ENCODE assay signal across 7 mouse cellular contexts in the genomic region with DNA sequence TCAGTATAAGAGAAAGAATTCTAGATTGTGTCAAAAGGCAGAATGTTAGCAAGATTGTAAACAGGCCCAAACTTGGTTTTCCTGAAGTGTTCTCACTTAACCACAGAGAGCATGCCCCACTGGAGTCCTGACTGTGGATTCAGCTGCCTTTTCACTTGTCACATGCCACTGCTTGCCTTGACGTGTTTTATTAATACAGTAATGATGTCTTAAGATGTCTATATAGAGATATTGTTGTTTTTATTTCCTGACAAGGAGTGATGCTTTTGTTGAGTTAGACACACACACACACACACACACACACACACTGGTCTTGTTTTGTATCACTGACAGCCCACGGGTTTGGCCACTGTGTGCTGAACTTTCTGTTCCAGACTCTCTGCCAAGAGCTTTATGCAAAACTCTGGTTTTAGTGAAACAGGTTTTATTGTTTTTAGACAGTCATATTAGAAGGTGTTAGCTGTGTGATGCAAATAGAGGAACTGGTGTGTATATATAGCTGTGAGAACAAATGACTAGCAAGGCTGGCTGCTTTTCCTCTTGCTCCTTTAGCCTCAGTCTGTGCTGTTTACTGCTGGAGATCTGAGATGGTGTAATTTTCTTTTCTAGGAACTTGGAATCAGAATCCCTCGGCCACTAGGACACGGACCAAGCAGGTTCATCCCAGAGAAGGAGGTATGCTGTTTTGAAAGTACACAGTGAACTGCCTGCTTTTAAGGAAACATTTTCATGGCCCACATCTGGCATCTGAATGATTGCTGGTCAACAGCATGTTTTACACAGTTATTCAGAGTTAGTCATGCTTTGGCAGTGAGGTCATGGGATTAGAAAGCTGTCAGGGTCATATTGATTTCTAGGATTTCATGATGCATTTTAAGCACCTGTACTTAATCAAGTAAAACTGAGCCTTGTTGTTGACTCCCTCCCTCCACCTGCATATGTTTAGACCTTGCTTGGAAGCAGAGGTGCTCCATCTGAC.
DNase-seq lines count a peak whose midpoint lies in the region; ATAC-seq and TF ChIP-seq lines count a peak whose summit lies in the region.

No protein-coding gene starts in this region.

- TF ChIP-seq CTCF in lung, adult 2 months (IDR thresholded peaks at IDR 0.05; ENCODE audit: insufficient read depth, low read length): no peak

- no peak for DNase-seq in lung, adult 2 months
- DNase-seq in brain, adult 2 months (ENCODE audit: low read depth, low spot score): peak; percentile 66
- DNase-seq in heart, adult 18-20 months: peak; percentile 84
- peak; percentile 46 for DNase-seq in limb, embryonic 14.5 days (ENCODE audit: low spot score)
- peak; percentile 65 for DNase-seq in testis, postnatal 14 days (ENCODE audit: low spot score)
- no peak for DNase-seq in T-cell, adult 2 months (ENCODE audit: low spot score)

- no peak overlapping the region for H3K4me2 ChIP-seq in lung, embryonic 15.5 days
- no peak overlapping the region for H3K4me2 ChIP-seq in limb, embryonic 14.5 days (replicated peaks; ENCODE audit: low read depth, low read length, severe bottlenecking)

- no peaks in the 10 kb centered on the region for H3K27me3 ChIP-seq in lung, embryonic 15.5 days
- no peaks in the 10 kb centered on the region for H3K27me3 ChIP-seq in limb, embryonic 14.5 days (ENCODE audit: control insufficient read depth, insufficient read depth, low read length)

- H3K9me3 ChIP-seq in lung, embryonic 15.5 days: no peaks in the 10 kb centered on the region
- H3K9me3 ChIP-seq in limb, embryonic 14.5 days (ENCODE audit: control insufficient read depth, low read length): no peaks in the 10 kb centered on the region

- no peak overlapping the region for H3K9ac ChIP-seq in lung, embryonic 15.5 days
- H3K9ac ChIP-seq in limb, embryonic 14.5 days (ENCODE audit: low read depth, low read length, severe bottlenecking): 0 out of 2 replicates have a peak overlapping the region, but pooled peaks have one; percentile 2

- peak overlapping the region; percentile 13; the same call in 1 of the 2 replicates for H3K27ac ChIP-seq in lung, embryonic 15.5 days
- peak overlapping the region; percentile 33; the same call in 1 of the 2 replicates for H3K27ac ChIP-seq in limb, embryonic 14.5 days (replicated peaks; ENCODE audit: low read depth, low read length)

- no peak for TF ChIP-seq POLR2A in lung, adult 2 months (IDR thresholded peaks at IDR 0.05; ENCODE audit: borderline replicate concordance, extremely low read depth, low read depth, low read length)
- TF ChIP-seq POLR2A in limb, embryonic 14.5 days (IDR thresholded peaks at IDR 0.05; ENCODE audit: borderline replicate concordance, extremely low read depth, insufficient read depth, insufficient read length): no peak

- no peak for ATAC-seq in lung, embryonic 15.5 days (ENCODE audit: borderline replicate concordance, extremely low read depth, low FRiP score, low TSS enrichment)
- peak; percentile 53; the same call in 1 of the 2 replicates for ATAC-seq in limb, embryonic 14.5 days (ENCODE audit: low FRiP score, low read depth)

- 33% methylated on average over 4 of the region's 4 CpGs for WGBS in lung, embryonic 15.5 days
- WGBS in lung, adult 2 months: 11% methylated on average over 4 of the region's 4 CpGs
- 18% methylated on average over 4 of the region's 4 CpGs for WGBS in limb, embryonic 14.5 days

- H3K36me3 ChIP-seq in lung, embryonic 15.5 days: peaks cover 8% of the 10 kb centered on the region
- H3K36me3 ChIP-seq in limb, embryonic 14.5 days (ENCODE audit: control insufficient read depth, insufficient read depth, low read length): peaks cover 22% of the 10 kb centered on the region

- no peak overlapping the region for H3K4me3 ChIP-seq in lung, embryonic 15.5 days
- no peak overlapping the region for H3K4me3 ChIP-seq in lung, adult 2 months (replicated peaks; ENCODE audit: extremely low read depth, low read depth, low read length)
- H3K4me3 ChIP-seq in limb, embryonic 14.5 days (replicated peaks; ENCODE audit: low read length): no peak overlapping the region

- H3K4me1 ChIP-seq in lung, embryonic 15.5 days: peaks cover 21% of the 10 kb centered on the region
- H3K4me1 ChIP-seq in lung, adult 2 months (ENCODE audit: control insufficient read depth, insufficient read depth, low read length): peaks cover 22% of the 10 kb centered on the region
- H3K4me1 ChIP-seq in limb, embryonic 14.5 days (ENCODE audit: control insufficient read depth, insufficient read depth, low read length): peaks cover 21% of the 10 kb centered on the region

Comparison
In these comparisons a context has a peak if more than half of its experiments do, and no peak if none do; other contexts are left out.
1. DNase-seq: peak in brain, adult 2 months (single experiment), heart, adult 18-20 months (2 of 2), limb, embryonic 14.5 days (single experiment) and testis, postnatal 14 days (single experiment); none in lung, adult 2 months (single experiment) and T-cell, adult 2 months (single experiment).